Mouse (Mus musculus) testis, adult 2 months (tissue): ENCODE results near the gene Ntrk2.

ENCODE experiments used
- CTCF ChIP-seq: fragments of 200-500 bp; IDR thresholded peaks from 2 replicates; pipeline ENCODE4 v1.5.1; 2012; ENCODE audit warnings: low read depth, mild to moderate bottlenecking, inconsistent platforms, low read length, moderate library complexity; ENCODE audit not compliant: control insufficient read depth, insufficient read depth, insufficient replicate concordance
- POLR2A ChIP-seq: fragments of 200-500 bp; IDR thresholded peaks from 2 replicates; pipeline ENCODE4 v1.6.1; 2012; ENCODE audit warnings: low read depth, mild to moderate bottlenecking, inconsistent platforms, low read length, moderate library complexity; ENCODE audit not compliant: control insufficient read depth

DNA sequence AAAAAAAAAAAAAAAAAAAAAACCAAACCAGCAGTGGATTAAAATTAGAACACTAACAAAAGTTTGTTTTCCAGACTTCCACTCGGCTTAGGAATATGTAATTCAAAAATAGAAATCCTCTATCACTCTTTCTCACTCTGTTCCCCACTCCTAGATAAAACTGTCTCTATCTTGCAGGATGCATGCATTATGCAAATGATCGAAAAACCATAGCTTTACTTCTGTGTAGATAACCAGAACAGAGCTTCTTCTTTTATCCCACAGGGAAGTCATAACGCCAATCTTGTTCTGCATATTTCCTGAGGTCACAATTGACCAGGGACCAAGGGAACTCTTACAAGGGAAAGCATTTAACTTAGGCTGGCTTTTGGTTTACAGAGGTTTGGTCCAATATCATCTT, 76.1 kb downstream of the Ntrk2 start:
- no peak for TF ChIP-seq POLR2A
- no peak for TF ChIP-seq CTCF
